Mouse (Mus musculus) MEL (cell line): Measurements from ENCODE around the gene Rrp8. TPM values are rescaled to one million over a fixed set of nuclear protein-coding genes. Genes with fewer than 3 reads are reported as not detected.

Experiments
- DNase-seq: peaks from one replicate; pipeline ENCODE4 v3.0.0; 2011; ENCODE audit warnings: low read depth, low spot score
- H3K27ac ChIP-seq: 2 replicates; pipeline ENCODE4 v1.5.1; 2012; ENCODE audit warnings: low read depth, mild to moderate bottlenecking, control low read depth, low read length, moderate library complexity; ENCODE audit not compliant: control insufficient read depth
- H3K27me3 ChIP-seq, 2 experiments: fragments of 150-350 bp in 1 of 2; sonication (generic) in 1 of 2; 2 replicates each; pipeline ENCODE4 v1.6.1; 2012; ENCODE audit warnings: low read length in 2 of 2, mild to moderate bottlenecking in 2 of 2, improper control_type of control experiment in 1 of 2, moderate library complexity in 1 of 2; ENCODE audit not compliant: insufficient read depth in 2 of 2, control insufficient read depth in 1 of 2
- H3K36me3 ChIP-seq, 2 experiments: 2 replicates each; pipeline ENCODE4 v1.6.1; 2012 to 2014; ENCODE audit warnings: low read length in 2 of 2, improper control_type of control experiment in 1 of 2, inconsistent platforms in 1 of 2, mild to moderate bottlenecking in 1 of 2; ENCODE audit not compliant: insufficient read depth in 2 of 2, control insufficient read depth in 1 of 2
- H3K4me1 ChIP-seq, 2 experiments: fragments of 150-350 bp in 1 of 2; sonication (generic) in 1 of 2; 2 replicates each; pipeline ENCODE4 v1.6.1; 2012; ENCODE audit warnings: low read length in 2 of 2, improper control_type of control experiment in 1 of 2, mild to moderate bottlenecking in 1 of 2; ENCODE audit not compliant: insufficient read depth in 2 of 2, control insufficient read depth in 1 of 2
- H3K4me3 ChIP-seq, 2 experiments: fragments of 150-350 bp in 1 of 2; sonication (generic) in 1 of 2; 2 replicates each; pipeline ENCODE4 v1.5.1; 2012; ENCODE audit warnings: low read depth in 2 of 2, low read length in 2 of 2, mild to moderate bottlenecking in 2 of 2, moderate library complexity in 2 of 2, control low read depth in 1 of 2, improper control_type of control experiment in 1 of 2; ENCODE audit not compliant: control insufficient read depth in 1 of 2, insufficient read depth in 1 of 2
- H3K79me2 ChIP-seq: 2 replicates; pipeline ENCODE4 v1.6.1; 2012; ENCODE audit warnings: mild to moderate bottlenecking, low read length, moderate library complexity; ENCODE audit not compliant: control insufficient read depth, poor library complexity, insufficient read depth
- H3K9ac ChIP-seq: 2 replicates; pipeline ENCODE4 v1.6.1; 2012; ENCODE audit warnings: low read depth, mild to moderate bottlenecking, control low read depth, low read length, moderate library complexity; ENCODE audit not compliant: control insufficient read depth, poor library complexity, severe bottlenecking
- H3K9me3 ChIP-seq: fragments of 150-350 bp; sonication (generic); replicated peaks from 2 replicates; pipeline ENCODE4 v1.6.1; 2012; ENCODE audit warnings: mild to moderate bottlenecking, low read length, improper control_type of control experiment, moderate library complexity; ENCODE audit not compliant: insufficient read depth
- E2F4 ChIP-seq: IDR thresholded peaks from 2 replicates; pipeline ENCODE4 v1.6.1; 2011; ENCODE audit warnings: low read depth, low read length, improper control_type of control experiment, borderline replicate concordance
- EP300 ChIP-seq, 2 experiments: IDR thresholded peaks; 2 replicates each; pipeline ENCODE4 v1.6.1; 2011; ENCODE audit warnings: improper control_type of control experiment in 2 of 2, low read length in 2 of 2, low read depth in 1 of 2, mild to moderate bottlenecking in 1 of 2
- GABPA ChIP-seq: IDR thresholded peaks from 2 replicates; pipeline ENCODE4 v1.6.1; 2012; ENCODE audit warnings: low read depth, mild to moderate bottlenecking, inconsistent platforms, low read length, improper control_type of control experiment, moderate library complexity
- JUND ChIP-seq: IDR thresholded peaks from 2 replicates; pipeline ENCODE4 v1.6.1; 2011; ENCODE audit warnings: low read depth, mild to moderate bottlenecking, improper control_type of control experiment, low read length
- MAFK ChIP-seq: IDR thresholded peaks from 2 replicates; pipeline ENCODE4 v1.6.1; 2011; ENCODE audit warnings: low read depth, mild to moderate bottlenecking, low read length, improper control_type of control experiment, borderline replicate concordance
- MAX ChIP-seq: IDR thresholded peaks from 2 replicates; pipeline ENCODE4 v1.6.1; 2011; ENCODE audit warnings: low read length, improper control_type of control experiment
- MYB ChIP-seq: IDR thresholded peaks from 2 replicates; pipeline ENCODE4 v1.6.1; 2011; ENCODE audit warnings: mild to moderate bottlenecking, low read depth, low read length, improper control_type of control experiment
- NELFE ChIP-seq: IDR thresholded peaks from 2 replicates; pipeline ENCODE4 v1.6.1; 2011; ENCODE audit warnings: low read depth, low read length, improper control_type of control experiment
- NRF1 ChIP-seq: IDR thresholded peaks from 2 replicates; pipeline ENCODE4 v1.6.1; 2014; ENCODE audit warnings: low read depth, mild to moderate bottlenecking, inconsistent platforms, low read length, improper control_type of control experiment, moderate library complexity; ENCODE audit not compliant: poor library complexity, insufficient read depth, severe bottlenecking
- POLR2AphosphoS2 ChIP-seq: IDR thresholded peaks from 2 replicates; pipeline ENCODE4 v1.6.1; 2011; ENCODE audit warnings: low read length, improper control_type of control experiment
- SMC3 ChIP-seq: IDR thresholded peaks from 2 replicates; pipeline ENCODE4 v1.6.1; 2011; ENCODE audit warnings: low read depth, low read length, improper control_type of control experiment
- USF1 ChIP-seq: IDR thresholded peaks from 2 replicates; pipeline ENCODE4 v1.6.1; 2014; ENCODE audit warnings: low read depth, mild to moderate bottlenecking, inconsistent platforms, low read length, improper control_type of control experiment, moderate library complexity
- ZC3H11A ChIP-seq: IDR thresholded peaks from 2 replicates; pipeline ENCODE4 v1.6.1; 2012; ENCODE audit warnings: low read depth, mild to moderate bottlenecking, inconsistent platforms, low read length, improper control_type of control experiment
- polyA plus RNA-seq, 2 experiments: library from polyadenylated mRNA; stranded (reverse) in 1 of 2; unstranded in 1 of 2; fragments of >175 nt in 1 of 2; fragments of >200 nt in 1 of 2; gene quantifications; 2 replicates each; pipeline versions ENCODE4 v1.2.1 to v1.2.4; 2012; ENCODE audit warnings: low replicate concordance in 2 of 2, low read depth in 1 of 2; ENCODE audit not compliant: insufficient read length in 2 of 2, insufficient read depth in 1 of 2, missing spikeins in 1 of 2
- total RNA-seq: library from RNA; depleted of rRNA; stranded (reverse); fragments of 300-350 nt; gene quantifications from 2 replicates; pipeline ENCODE4 v1.2.3, GENCODE M21; 2012

The Rrp8 gene
- total and polyA plus RNA-seq, 3 experiments: 54.2 to 66.9 TPM; not detected in 1

- H3K9ac ChIP-seq: no peak overlapping the region
- no peak for TF ChIP-seq NELFE
- no peak for TF ChIP-seq USF1
- no peak for TF ChIP-seq EP300 (IDR thresholded peaks at IDR 0.05; ENCODE audit: low read depth in 1 of 2, low read length in 2 of 2)
- TF ChIP-seq, all 39 proteins: peak for 0
- H3K4me1 ChIP-seq: peaks cover 0 to 2% of the 10 kb centered on the region in 2 experiments; a peak in 1 of 4 replicates
- no peak overlapping the region for H3K4me3 ChIP-seq
- H3K79me2 ChIP-seq: no peaks in the 10 kb centered on the region
- H3K9me3 ChIP-seq: no peaks in the 10 kb centered on the region
- no peak for DNase-seq
- H3K27me3 ChIP-seq: peaks cover 0 to 2% of the 10 kb centered on the region in 2 experiments; a peak in 2 of 4 replicates
- no peaks in the 10 kb centered on the region for H3K36me3 ChIP-seq
- H3K27ac ChIP-seq: no peak overlapping the region
Observed at GRCm38 (mm10) chr7:105764331-105764730, 27.1 kb upstream of the Rrp8 start.

- no peak for DNase-seq
- Histone ChIP-seq H3K4me3 (no peak overlapping the region), H3K9ac (no peak overlapping the region), H3K79me2 (no peaks in the 10 kb centered on the region), H3K36me3 (peaks cover 0 to 5% of the 10 kb centered on the region in 2 experiments; a peak in 1 of 4 replicates), H3K27ac (no peak overlapping the region), H3K9me3 (no peaks in the 10 kb centered on the region), H3K27me3 (peaks cover 0 to 2% of the 10 kb centered on the region in 2 experiments; a peak in 1 of 4 replicates), H3K4me1 (peaks cover 6 to 10% of the 10 kb centered on the region in 2 experiments; a peak in 3 of 4 replicates)
- TF ChIP-seq USF1: no peak
- TF ChIP-seq GABPA: no peak
- no peak for TF ChIP-seq MAFK
- TF ChIP-seq EP300 (IDR thresholded peaks at IDR 0.05; ENCODE audit: low read depth in 1 of 2, low read length in 2 of 2): no peak
- TF ChIP-seq JUND: no peak
- no peak for TF ChIP-seq MAX
- no peak for TF ChIP-seq E2F4
- no peak for TF ChIP-seq MYB
- no peak for TF ChIP-seq NRF1
- TF ChIP-seq SMC3: no peak
- no peak for TF ChIP-seq POLR2AphosphoS2
- no peak for TF ChIP-seq ZC3H11A
Observed at GRCm38 (mm10) chr7:105762517-105763270, 25.5 kb upstream of the Rrp8 start.
